Mouse (Mus musculus): ENCODE data around the gene Dlx5. TPM values are rescaled to one million over a fixed set of nuclear protein-coding genes. Genes with fewer than 3 reads are reported as not detected.

The Dlx5 gene
- polyA plus RNA-seq (2014; fragmentation: Nextera tagmentation; extraction: Ambion mirVana), result 0.74 and 0.97 TPM in 2 replicates

- Histone ChIP-seq H3K27ac (ENCODE audit: low read depth, low read length) (no peak within 1 kb of the TSS), H3K27me3 (ENCODE audit: control insufficient read depth, insufficient read depth, low read length) (peaks cover 70% of the 10 kb centered on the region), H3K4me3 (ENCODE audit: low read depth, low read length) (peak within 1 kb of the TSS; percentile 42), H3K9ac (ENCODE audit: low read length) (peak within 1 kb of the TSS; percentile 16; the same call in 1 of the 2 replicates), H3K9me3 (ENCODE audit: control insufficient read depth, low read length) (no peaks in the 10 kb centered on the region), H3K4me2 (ENCODE audit: low read depth) (peak within 1 kb of the TSS; percentile 74), H3K36me3 (ENCODE audit: control insufficient read depth, insufficient read depth, low read length) (no peaks in the 10 kb centered on the region), H3K4me1 (ENCODE audit: control insufficient read depth, insufficient read depth, low read length) (peaks cover 5% of the 10 kb centered on the region; the same call in 1 of the 2 replicates)
- under 1% methylated on average over 36 of the region's 42 CpGs for WGBS
- ATAC-seq (ENCODE audit: insufficient read depth, low FRiP score, low TSS enrichment) (peak; percentile 14; the same call in 1 of the 2 replicates), DNase-seq (ENCODE audit: low spot score) (peak; percentile 63)
Measured at GRCm38 (mm10) chr6:6881638-6882190, at the start of gene Dlx5. TSS of gene Dlx5 (minus strand) at chr6:6882085.

- ATAC-seq (ENCODE audit: insufficient read depth, low FRiP score, low TSS enrichment) (no peak), DNase-seq (ENCODE audit: low spot score) (no peak)
- Histone ChIP-seq H3K4me1 (ENCODE audit: control insufficient read depth, insufficient read depth, low read length) (no peaks in the 10 kb centered on the region), H3K4me2 (ENCODE audit: low read depth) (no peak overlapping the region), H3K9me3 (ENCODE audit: control insufficient read depth, low read length) (no peaks in the 10 kb centered on the region), H3K27me3 (ENCODE audit: control insufficient read depth, insufficient read depth, low read length) (no peaks in the 10 kb centered on the region), H3K9ac (ENCODE audit: low read length) (no peak overlapping the region), H3K36me3 (ENCODE audit: control insufficient read depth, insufficient read depth, low read length) (no peaks in the 10 kb centered on the region), H3K4me3 (ENCODE audit: low read depth, low read length) (no peak overlapping the region), H3K27ac (ENCODE audit: low read depth, low read length) (no peak overlapping the region)
- WGBS, result 91% methylated on average over 4 of the region's 4 CpGs
Measured at GRCm38 (mm10) chr6:6931507-6931906, 49.6 kb upstream of the Dlx5 start.

GRCm38 (mm10) chr6:6930831-6931230 lies 48.9 kb upstream of the Dlx5 start:
- Histone ChIP-seq H3K27me3 (ENCODE audit: control insufficient read depth, insufficient read depth, low read length) (no peaks in the 10 kb centered on the region), H3K27ac (ENCODE audit: low read depth, low read length) (no peak overlapping the region), H3K36me3 (ENCODE audit: control insufficient read depth, insufficient read depth, low read length) (no peaks in the 10 kb centered on the region), H3K4me3 (ENCODE audit: low read depth, low read length) (no peak overlapping the region), H3K9me3 (ENCODE audit: control insufficient read depth, low read length) (no peaks in the 10 kb centered on the region), H3K4me1 (ENCODE audit: control insufficient read depth, insufficient read depth, low read length) (no peaks in the 10 kb centered on the region), H3K4me2 (ENCODE audit: low read depth) (no peak overlapping the region), H3K9ac (ENCODE audit: low read length) (no peak overlapping the region)
- no peak for ATAC-seq (ENCODE audit: insufficient read depth, low FRiP score, low TSS enrichment)
- DNase-seq (ENCODE audit: low spot score), result no peak
- WGBS, result 94% methylated on average over 4 of the region's 4 CpGs

- DNase-seq (ENCODE audit: low spot score) (no peak), ATAC-seq (ENCODE audit: insufficient read depth, low FRiP score, low TSS enrichment) (no peak)
- no peak overlapping the region for H3K4me2 ChIP-seq (ENCODE audit: low read depth)
- H3K27ac ChIP-seq (ENCODE audit: low read depth, low read length), result no peak overlapping the region
- no peaks in the 10 kb centered on the region for H3K36me3 ChIP-seq (ENCODE audit: control insufficient read depth, insufficient read depth, low read length)
- H3K4me1 ChIP-seq (ENCODE audit: control insufficient read depth, insufficient read depth, low read length), result no peaks in the 10 kb centered on the region
- H3K9me3 ChIP-seq (ENCODE audit: control insufficient read depth, low read length), result no peaks in the 10 kb centered on the region
- H3K27me3 ChIP-seq (ENCODE audit: control insufficient read depth, insufficient read depth, low read length), result no peaks in the 10 kb centered on the region
- no peak overlapping the region for H3K4me3 ChIP-seq (ENCODE audit: low read depth, low read length)
- H3K9ac ChIP-seq (ENCODE audit: low read length), result no peak overlapping the region
- WGBS, result 63% methylated on average over 1 of the region's 1 CpGs
Measured at GRCm38 (mm10) chr6:6925264-6925663, 43.4 kb upstream of the Dlx5 start.

- Histone ChIP-seq H3K9me3 (ENCODE audit: control insufficient read depth, low read length) (no peaks in the 10 kb centered on the region), H3K9ac (ENCODE audit: low read length) (no peak overlapping the region), H3K4me1 (ENCODE audit: control insufficient read depth, insufficient read depth, low read length) (no peaks in the 10 kb centered on the region), H3K4me3 (ENCODE audit: low read depth, low read length) (no peak overlapping the region), H3K36me3 (ENCODE audit: control insufficient read depth, insufficient read depth, low read length) (no peaks in the 10 kb centered on the region), H3K27me3 (ENCODE audit: control insufficient read depth, insufficient read depth, low read length) (no peaks in the 10 kb centered on the region), H3K27ac (ENCODE audit: low read depth, low read length) (no peak overlapping the region), H3K4me2 (ENCODE audit: low read depth) (no peak overlapping the region)
- no peak for DNase-seq (ENCODE audit: low spot score)
- no peak for ATAC-seq (ENCODE audit: insufficient read depth, low FRiP score, low TSS enrichment)
- 97% methylated on average over 4 of the region's 4 CpGs for WGBS
Measured at GRCm38 (mm10) chr6:6917334-6917733, 35.4 kb upstream of the Dlx5 start.

- Histone ChIP-seq H3K27me3 (ENCODE audit: control insufficient read depth, insufficient read depth, low read length) (no peaks in the 10 kb centered on the region), H3K4me3 (ENCODE audit: low read depth, low read length) (no peak overlapping the region), H3K27ac (ENCODE audit: low read depth, low read length) (no peak overlapping the region), H3K4me2 (ENCODE audit: low read depth) (no peak overlapping the region), H3K4me1 (ENCODE audit: control insufficient read depth, insufficient read depth, low read length) (no peaks in the 10 kb centered on the region), H3K36me3 (ENCODE audit: control insufficient read depth, insufficient read depth, low read length) (no peaks in the 10 kb centered on the region), H3K9ac (ENCODE audit: low read length) (no peak overlapping the region), H3K9me3 (ENCODE audit: control insufficient read depth, low read length) (no peaks in the 10 kb centered on the region)
- 54% methylated on average over 9 of the region's 9 CpGs for WGBS
- no peak for DNase-seq (ENCODE audit: low spot score)
- ATAC-seq (ENCODE audit: insufficient read depth, low FRiP score, low TSS enrichment), result no peak
Measured at GRCm38 (mm10) chr6:6915526-6915915, 33.6 kb upstream of the Dlx5 start.

GRCm38 (mm10) chr6:6914849-6915525 lies 33.1 kb upstream of the Dlx5 start:
- WGBS, result 36% methylated on average over 5 of the region's 5 CpGs
- Histone ChIP-seq H3K27me3 (ENCODE audit: control insufficient read depth, insufficient read depth, low read length) (no peaks in the 10 kb centered on the region), H3K27ac (ENCODE audit: low read depth, low read length) (no peak overlapping the region), H3K9ac (ENCODE audit: low read length) (no peak overlapping the region), H3K36me3 (ENCODE audit: control insufficient read depth, insufficient read depth, low read length) (no peaks in the 10 kb centered on the region), H3K4me3 (ENCODE audit: low read depth, low read length) (no peak overlapping the region), H3K9me3 (ENCODE audit: control insufficient read depth, low read length) (no peaks in the 10 kb centered on the region), H3K4me1 (ENCODE audit: control insufficient read depth, insufficient read depth, low read length) (no peaks in the 10 kb centered on the region), H3K4me2 (ENCODE audit: low read depth) (no peak overlapping the region)
- DNase-seq (ENCODE audit: low spot score) (peak; percentile 45), ATAC-seq (ENCODE audit: insufficient read depth, low FRiP score, low TSS enrichment) (0 out of 2 replicates have a peak, but pooled peaks have one; percentile 38)

GRCm38 (mm10) chr6:6914304-6914703 lies 32.4 kb upstream of the Dlx5 start:
- Histone ChIP-seq H3K4me3 (ENCODE audit: low read depth, low read length) (no peak overlapping the region), H3K27me3 (ENCODE audit: control insufficient read depth, insufficient read depth, low read length) (no peaks in the 10 kb centered on the region), H3K9me3 (ENCODE audit: control insufficient read depth, low read length) (no peaks in the 10 kb centered on the region), H3K36me3 (ENCODE audit: control insufficient read depth, insufficient read depth, low read length) (no peaks in the 10 kb centered on the region), H3K4me2 (ENCODE audit: low read depth) (no peak overlapping the region), H3K9ac (ENCODE audit: low read length) (no peak overlapping the region), H3K4me1 (ENCODE audit: control insufficient read depth, insufficient read depth, low read length) (no peaks in the 10 kb centered on the region), H3K27ac (ENCODE audit: low read depth, low read length) (no peak overlapping the region)
- ATAC-seq (ENCODE audit: insufficient read depth, low FRiP score, low TSS enrichment) (no peak), DNase-seq (ENCODE audit: low spot score) (no peak)
- 88% methylated on average over 1 of the region's 1 CpGs for WGBS

- no peak overlapping the region for H3K4me2 ChIP-seq (ENCODE audit: low read depth)
- H3K4me1 ChIP-seq (ENCODE audit: control insufficient read depth, insufficient read depth, low read length), result no peaks in the 10 kb centered on the region
- no peaks in the 10 kb centered on the region for H3K9me3 ChIP-seq (ENCODE audit: control insufficient read depth, low read length)
- no peak overlapping the region for H3K9ac ChIP-seq (ENCODE audit: low read length)
- ATAC-seq (ENCODE audit: insufficient read depth, low FRiP score, low TSS enrichment) (no peak), DNase-seq (ENCODE audit: low spot score) (no peak)
- no peaks in the 10 kb centered on the region for H3K36me3 ChIP-seq (ENCODE audit: control insufficient read depth, insufficient read depth, low read length)
- no peak overlapping the region for H3K27ac ChIP-seq (ENCODE audit: low read depth, low read length)
- 91% methylated on average over 8 of the region's 8 CpGs for WGBS
- H3K4me3 ChIP-seq (ENCODE audit: low read depth, low read length), result no peak overlapping the region
- no peaks in the 10 kb centered on the region for H3K27me3 ChIP-seq (ENCODE audit: control insufficient read depth, insufficient read depth, low read length)
Measured at GRCm38 (mm10) chr6:6909586-6909985, 27.7 kb upstream of the Dlx5 start.
